Mouse (Mus musculus): ENCODE results near the gene Selenop. TPM values are rescaled to one million over a fixed set of nuclear protein-coding genes. Genes with fewer than 3 reads are reported as not detected.

Selenop gene
- polyA plus RNA-seq, 1 experiment from 2014 or later: 512 TPM

DNA sequence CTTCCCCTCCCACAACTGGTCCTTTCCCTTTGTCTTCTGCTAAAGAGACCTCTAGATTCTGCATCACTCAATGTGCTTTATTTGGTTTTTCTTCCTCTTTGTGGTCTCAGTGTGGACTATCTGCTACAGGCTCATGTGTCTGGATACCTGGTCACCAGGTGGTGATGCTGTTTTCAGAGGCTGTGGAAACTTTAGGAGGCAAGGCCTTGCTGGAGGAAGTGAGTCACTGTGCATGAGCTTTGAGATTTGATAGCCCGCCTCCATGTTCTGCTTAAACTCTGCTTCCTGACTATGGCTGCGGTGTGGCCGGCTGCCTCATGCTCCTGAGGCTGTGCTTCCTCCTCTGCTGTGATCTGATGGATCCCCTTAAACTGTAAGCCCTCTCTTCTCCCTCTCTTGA, 22.1 kb downstream of the Selenop start:
- Histone ChIP-seq H3K9me3 (ENCODE audit: control insufficient read depth, low read length) (no peaks in the 10 kb centered on the region), H3K27ac (replicated peaks) (no peak overlapping the region), H3K27me3 (ENCODE audit: control insufficient read depth, insufficient read depth, low read length) (no peaks in the 10 kb centered on the region), H3K36me3 (ENCODE audit: control insufficient read depth, insufficient read depth, low read length) (no peaks in the 10 kb centered on the region), H3K4me1 (replicated peaks; ENCODE audit: control insufficient read depth, insufficient read depth) (no peaks in the 10 kb centered on the region), H3K4me2 (replicated peaks; ENCODE audit: low read depth) (no peak overlapping the region), H3K9ac (ENCODE audit: low read length) (no peak overlapping the region), H3K4me3 (ENCODE audit: low read depth, low read length) (no peak overlapping the region)
- ATAC-seq (ENCODE audit: low FRiP score, low TSS enrichment) (no peak), DNase-seq (ENCODE audit: low spot score) (no peak)
- TF ChIP-seq EP300 (optimal IDR thresholded peaks at IDR 0.05) (no peak), CTCF (IDR thresholded peaks at IDR 0.05; ENCODE audit: low read depth) (no peak)
- 91% methylated on average over 3 of the region's 3 CpGs for WGBS

DNA sequence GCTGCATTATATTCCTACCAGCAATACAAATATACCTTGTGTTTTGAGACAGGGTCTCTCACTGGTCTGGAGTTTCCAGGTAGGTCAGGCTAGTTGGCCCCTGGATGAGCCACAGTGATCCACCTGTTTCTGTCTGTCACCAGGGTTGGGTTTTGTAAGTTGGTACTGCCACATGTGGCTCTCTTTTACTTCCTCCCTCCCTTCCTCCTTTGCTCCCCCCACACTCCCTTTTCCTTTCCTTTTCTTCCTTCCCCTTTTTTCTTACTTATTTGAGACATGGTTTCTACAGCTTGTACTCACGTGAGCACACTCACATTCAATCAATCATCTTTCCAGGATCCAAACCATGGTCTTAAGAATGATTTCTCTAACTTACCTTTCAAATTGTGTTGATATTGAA, 25.1 kb downstream of the Selenop start:
- ATAC-seq (ENCODE audit: low FRiP score, low TSS enrichment) (no peak), DNase-seq (ENCODE audit: low spot score) (no peak)
- Histone ChIP-seq H3K4me2 (replicated peaks; ENCODE audit: low read depth) (no peak overlapping the region), H3K4me1 (replicated peaks; ENCODE audit: control insufficient read depth, insufficient read depth) (no peaks in the 10 kb centered on the region), H3K36me3 (ENCODE audit: control insufficient read depth, insufficient read depth, low read length) (no peaks in the 10 kb centered on the region), H3K9me3 (ENCODE audit: control insufficient read depth, low read length) (no peaks in the 10 kb centered on the region), H3K9ac (ENCODE audit: low read length) (no peak overlapping the region), H3K27me3 (ENCODE audit: control insufficient read depth, insufficient read depth, low read length) (no peaks in the 10 kb centered on the region), H3K4me3 (ENCODE audit: low read depth, low read length) (no peak overlapping the region), H3K27ac (replicated peaks) (no peak overlapping the region)
- WGBS: 47% methylated on average over 1 of the region's 1 CpGs
- TF ChIP-seq CTCF (IDR thresholded peaks at IDR 0.05; ENCODE audit: low read depth): no peak

DNA sequence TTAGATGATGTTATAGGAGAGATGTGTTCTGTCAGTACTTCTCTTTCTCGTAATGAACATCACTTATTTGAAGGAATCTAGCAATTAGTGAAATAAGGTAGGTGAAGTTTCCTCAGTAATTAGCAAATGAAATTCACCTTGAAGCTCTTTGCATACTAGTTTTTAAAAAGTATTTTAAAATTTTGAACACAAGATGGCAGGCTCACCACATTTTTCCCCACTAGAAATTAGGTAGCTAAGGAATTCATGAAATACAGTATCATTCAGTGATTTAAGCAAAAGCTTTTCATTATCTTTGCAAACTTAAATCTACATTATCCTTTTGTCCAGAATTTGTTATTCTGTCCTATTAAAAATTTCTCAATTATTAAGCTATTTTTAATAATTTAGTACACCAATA, 27.6 kb downstream of the Selenop start:
- ATAC-seq (ENCODE audit: low FRiP score, low TSS enrichment): no peak
- Histone ChIP-seq H3K9ac (ENCODE audit: low read length) (no peak overlapping the region), H3K4me3 (ENCODE audit: low read depth, low read length) (no peak overlapping the region), H3K4me2 (replicated peaks; ENCODE audit: low read depth) (no peak overlapping the region), H3K4me1 (replicated peaks; ENCODE audit: control insufficient read depth, insufficient read depth) (no peaks in the 10 kb centered on the region), H3K27me3 (ENCODE audit: control insufficient read depth, insufficient read depth, low read length) (no peaks in the 10 kb centered on the region), H3K36me3 (ENCODE audit: control insufficient read depth, insufficient read depth, low read length) (no peaks in the 10 kb centered on the region), H3K9me3 (ENCODE audit: control insufficient read depth, low read length) (no peaks in the 10 kb centered on the region), H3K27ac (replicated peaks) (no peak overlapping the region)
- TF ChIP-seq EP300 (optimal IDR thresholded peaks at IDR 0.05): no peak
- TF ChIP-seq CTCF (IDR thresholded peaks at IDR 0.05; ENCODE audit: low read depth): peak; percentile 62
- 79% methylated on average over 1 of the region's 1 CpGs for WGBS
- DNase-seq (ENCODE audit: low spot score): no peak

DNA sequence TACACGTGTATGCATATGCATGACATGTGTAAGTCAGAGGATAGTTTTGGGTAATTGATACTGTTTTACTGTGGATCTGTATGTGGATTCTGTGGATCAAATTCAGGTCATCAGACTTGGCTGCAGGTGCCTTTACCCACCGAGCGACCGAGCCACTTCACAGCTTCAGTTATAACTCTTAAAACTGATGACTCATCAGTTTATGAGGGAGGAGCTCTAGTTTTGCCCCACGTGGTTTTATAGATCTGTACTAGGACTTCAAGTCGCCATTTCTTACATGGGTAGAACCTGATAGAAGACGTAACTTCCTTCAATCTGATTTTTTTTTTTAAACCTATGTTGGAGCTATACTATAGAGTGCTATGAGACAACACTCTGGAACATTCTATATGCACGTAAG, 29.3 kb downstream of the Selenop start:
- no peaks in the 10 kb centered on the region for H3K9me3 ChIP-seq (ENCODE audit: control insufficient read depth, low read length)
- no peak for TF ChIP-seq EP300 (optimal IDR thresholded peaks at IDR 0.05)
- no peak for TF ChIP-seq CTCF (IDR thresholded peaks at IDR 0.05; ENCODE audit: low read depth)
- no peak for DNase-seq (ENCODE audit: low spot score)
- no peak overlapping the region for H3K9ac ChIP-seq (ENCODE audit: low read length)
- H3K36me3 ChIP-seq (ENCODE audit: control insufficient read depth, insufficient read depth, low read length): no peaks in the 10 kb centered on the region
- H3K27ac ChIP-seq (replicated peaks): no peak overlapping the region
- no peak overlapping the region for H3K4me3 ChIP-seq (ENCODE audit: low read depth, low read length)
- ATAC-seq (ENCODE audit: low FRiP score, low TSS enrichment): no peak
- no peaks in the 10 kb centered on the region for H3K27me3 ChIP-seq (ENCODE audit: control insufficient read depth, insufficient read depth, low read length)
- WGBS: 76% methylated on average over 8 of the region's 8 CpGs
- no peak overlapping the region for H3K4me2 ChIP-seq (replicated peaks; ENCODE audit: low read depth)
- no peaks in the 10 kb centered on the region for H3K4me1 ChIP-seq (replicated peaks; ENCODE audit: control insufficient read depth, insufficient read depth)

- Histone ChIP-seq H3K27me3 (ENCODE audit: control insufficient read depth, insufficient read depth, low read length) (no peaks in the 10 kb centered on the region), H3K9me3 (ENCODE audit: control insufficient read depth, low read length) (no peaks in the 10 kb centered on the region), H3K27ac (replicated peaks) (no peak overlapping the region), H3K4me1 (replicated peaks; ENCODE audit: control insufficient read depth, insufficient read depth) (no peaks in the 10 kb centered on the region), H3K4me2 (replicated peaks; ENCODE audit: low read depth) (no peak overlapping the region), H3K36me3 (ENCODE audit: control insufficient read depth, insufficient read depth, low read length) (no peaks in the 10 kb centered on the region), H3K9ac (ENCODE audit: low read length) (no peak overlapping the region), H3K4me3 (ENCODE audit: low read depth, low read length) (no peak overlapping the region)
- DNase-seq (ENCODE audit: low spot score) (no peak), ATAC-seq (ENCODE audit: low FRiP score, low TSS enrichment) (no peak)
- TF ChIP-seq EP300 (optimal IDR thresholded peaks at IDR 0.05) (no peak), CTCF (IDR thresholded peaks at IDR 0.05; ENCODE audit: low read depth) (no peak)
- 72% methylated on average over 4 of the region's 4 CpGs for WGBS
Observed at GRCm38 (mm10) chr15:3300361-3301100, 32.2 kb downstream of the Selenop start.

GRCm38 (mm10) chr15:3303426-3303825, 35.1 kb downstream of the Selenop start, which contains the start of gene Ccdc152:
Ccdc152 (minus strand) TSS chr15:3303526.
- Histone ChIP-seq H3K27me3 (ENCODE audit: control insufficient read depth, insufficient read depth, low read length) (no peaks in the 10 kb centered on the region), H3K4me1 (replicated peaks; ENCODE audit: control insufficient read depth, insufficient read depth) (no peaks in the 10 kb centered on the region), H3K9me3 (ENCODE audit: control insufficient read depth, low read length) (no peaks in the 10 kb centered on the region), H3K36me3 (ENCODE audit: control insufficient read depth, insufficient read depth, low read length) (no peaks in the 10 kb centered on the region), H3K27ac (replicated peaks) (no peak within 1 kb of the TSS), H3K4me3 (ENCODE audit: low read depth, low read length) (no peak within 1 kb of the TSS), H3K4me2 (replicated peaks; ENCODE audit: low read depth) (no peak within 1 kb of the TSS), H3K9ac (ENCODE audit: low read length) (no peak within 1 kb of the TSS)
- TF ChIP-seq EP300 (optimal IDR thresholded peaks at IDR 0.05) (no peak), CTCF (IDR thresholded peaks at IDR 0.05; ENCODE audit: low read depth) (no peak)
- WGBS: 91% methylated on average over 12 of the region's 12 CpGs
- DNase-seq (ENCODE audit: low spot score) (no peak), ATAC-seq (ENCODE audit: low FRiP score, low TSS enrichment) (no peak)
